Mouse (Mus musculus): ENCODE measurements around the gene Pknox2. TPM values are rescaled to one million over a fixed set of nuclear protein-coding genes. Genes with fewer than 3 reads are reported as not detected.

Pknox2 gene
- polyA plus RNA-seq, 1 experiment from 2014 or later, result 0.09 TPM

DNA sequence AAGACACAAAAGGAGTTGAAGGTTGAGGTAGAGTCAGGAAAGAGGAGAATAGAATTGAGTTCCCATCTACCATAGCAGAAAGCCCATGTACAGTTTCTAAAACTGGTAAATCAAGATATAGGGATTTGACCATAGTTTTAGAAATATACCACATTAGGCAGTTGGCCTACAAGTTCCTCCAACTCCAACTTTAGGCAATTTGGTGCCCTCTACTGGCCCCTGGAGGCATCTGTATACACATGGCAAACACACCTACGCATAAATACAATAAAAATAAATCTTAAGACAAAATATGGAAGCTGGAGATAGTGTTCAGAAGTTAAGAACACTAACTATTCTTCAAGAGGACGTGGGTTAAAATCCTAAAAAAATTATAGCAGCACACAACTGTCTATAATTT is 19.7 kb upstream of the Pknox2 start:
- DNase-seq (ENCODE audit: low read depth, low spot score) (no peak), ATAC-seq (no peak)
- peak; percentile 64 for TF ChIP-seq CTCF (IDR thresholded peaks at IDR 0.05)
- POLR2A ChIA-PET, result no interaction called here
- peaks cover 41% of the 10 kb centered on the region for H3K27me3 ChIP-seq
- CTCF ChIA-PET, result interaction anchor here (1.0 to 1.3 kb wide), 2 partner anchors 68 to 104 kb away, joined by 3 read pairs; no protein-coding TSS in a partner anchor
- in situ Hi-C loops (cut with MboI; ENCODE audit: low pct_unique_long_range_greater_than_20kb), result loop anchor here (5.0 kb wide), 1 partner anchor 205 kb away; no protein-coding TSS in a partner anchor

DNA sequence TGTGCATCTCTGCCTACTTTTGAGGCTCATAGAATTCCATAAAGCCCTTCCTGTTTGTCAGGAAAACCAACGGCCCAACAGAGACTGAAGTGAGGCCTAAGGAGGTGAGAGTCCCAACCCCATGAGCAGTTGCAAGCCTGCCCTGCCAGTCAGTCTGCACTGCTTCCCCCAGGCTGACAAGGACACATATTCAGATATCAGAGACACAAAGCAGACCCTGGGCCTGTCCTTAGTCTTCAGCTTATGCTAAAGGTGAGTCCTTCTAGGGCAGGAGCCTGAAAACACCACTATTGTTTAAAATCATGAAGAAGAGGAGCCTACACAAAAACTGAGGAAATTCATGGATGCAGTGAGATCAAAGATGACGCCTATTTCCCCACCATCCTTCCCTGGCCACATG is 13.5 kb upstream of the Pknox2 start:
- DNase-seq (ENCODE audit: low read depth, low spot score) (no peak), ATAC-seq (no peak)
- POLR2A ChIA-PET, result no interaction called here
- peaks cover 35% of the 10 kb centered on the region for H3K27me3 ChIP-seq
- no peak for TF ChIP-seq CTCF (IDR thresholded peaks at IDR 0.05)
- in situ Hi-C loops (cut with MboI; ENCODE audit: low pct_unique_long_range_greater_than_20kb), result no loop called here
- CTCF ChIA-PET, result no interaction called here

DNA sequence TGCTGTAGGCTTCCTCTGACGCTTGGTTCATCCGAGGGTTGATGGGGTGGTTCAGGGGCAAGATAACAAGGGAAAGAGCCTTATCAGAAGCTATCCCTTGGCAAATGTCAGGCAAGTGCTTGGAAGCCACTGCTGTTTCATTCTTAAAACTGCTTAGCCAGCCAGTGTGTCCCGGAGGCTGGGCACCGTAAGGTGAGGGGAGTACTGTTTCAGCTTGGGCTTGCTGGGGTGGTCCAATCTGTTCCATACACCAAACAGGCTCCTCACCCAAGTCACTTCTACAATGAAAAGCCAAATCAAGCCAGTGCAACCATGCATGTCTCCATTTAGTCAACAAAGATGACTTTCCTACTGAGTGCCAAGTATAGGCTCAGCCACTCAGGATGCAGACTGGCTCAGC is 679 bp upstream of the Pknox2 start:
- ATAC-seq, result no peak
- ChIA-PET POLR2A (no interaction called here), CTCF (interaction anchor here (0.7 to 2.0 kb wide), 3 partner anchors 12 to 177 kb away, joined by 3 to 4 read pairs (median 3); no protein-coding TSS in a partner anchor)
- DNase-seq (ENCODE audit: low read depth, low spot score), result no peak
- in situ Hi-C loops (cut with MboI; ENCODE audit: low pct_unique_long_range_greater_than_20kb), result no loop called here
- TF ChIP-seq CTCF (IDR thresholded peaks at IDR 0.05), result no peak
- peaks cover 17% of the 10 kb centered on the region for H3K27me3 ChIP-seq

DNA sequence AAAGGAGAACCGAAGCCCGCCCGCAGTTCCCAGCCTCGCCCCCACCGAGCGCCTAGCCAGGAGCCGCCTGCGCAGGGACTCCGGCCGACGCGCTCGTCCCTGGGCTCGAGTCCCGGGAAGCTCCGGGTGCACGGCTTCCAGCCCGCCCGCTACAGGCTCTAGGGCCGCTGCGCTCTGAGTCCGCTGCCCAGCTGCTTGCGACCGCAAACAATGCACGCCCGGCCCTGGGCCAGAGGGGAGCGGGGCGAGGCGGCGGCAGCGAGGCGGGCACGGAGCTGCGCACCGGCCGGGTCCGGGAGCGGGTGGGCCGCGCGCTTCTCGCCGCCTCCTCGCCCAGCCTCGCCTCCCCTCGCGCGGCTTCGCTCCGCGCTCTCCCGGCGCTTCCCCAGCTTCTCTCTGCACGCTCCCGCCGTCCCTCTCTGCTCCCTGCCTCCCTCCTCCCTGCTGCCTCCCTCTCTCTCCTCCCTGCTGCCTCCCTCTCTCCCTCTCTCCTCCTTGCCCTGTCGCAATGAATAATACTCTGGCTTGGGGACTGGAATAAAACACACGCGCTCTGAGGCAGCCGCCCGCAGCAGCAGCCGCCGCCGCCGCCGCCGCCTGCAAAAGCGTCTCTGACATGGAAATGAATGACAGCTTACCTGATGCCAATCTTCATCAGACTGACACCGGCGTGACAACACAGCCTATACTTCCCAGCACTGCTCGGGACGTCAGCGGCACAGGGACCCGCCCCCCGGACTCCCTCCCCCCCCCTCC is 426 bp downstream of the Pknox2 start:
- DNase-seq (ENCODE audit: low read depth, low spot score), result no peak
- H3K27me3 ChIP-seq, result peaks cover 19% of the 10 kb centered on the region
- POLR2A ChIA-PET, result no interaction called here
- CTCF ChIA-PET, result interaction anchor here (0.8 to 2.0 kb wide), 3 partner anchors 28 to 83 kb away, joined by 3 to 4 read pairs (median 3); no protein-coding TSS in a partner anchor
- in situ Hi-C loops (cut with MboI; ENCODE audit: low pct_unique_long_range_greater_than_20kb), result no loop called here
- peak; percentile 84 for ATAC-seq
- TF ChIP-seq CTCF (IDR thresholded peaks at IDR 0.05), result no peak

DNA sequence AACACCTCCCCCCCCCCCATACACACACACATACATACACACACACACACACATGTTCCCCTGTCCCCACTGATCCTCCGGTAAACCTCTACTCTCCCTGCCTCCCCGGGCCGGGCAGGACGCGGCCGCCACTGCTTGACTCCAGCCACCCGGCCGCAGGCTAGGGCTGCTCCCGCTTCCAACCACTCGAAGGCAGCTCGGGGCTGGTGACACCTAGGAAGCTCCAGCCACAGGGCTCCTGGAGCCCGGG is 929 bp downstream of the Pknox2 start:
- ChIA-PET POLR2A (no interaction called here), CTCF (interaction anchor here (0.8 to 2.0 kb wide), 3 partner anchors 27 to 83 kb away, joined by 3 to 4 read pairs (median 3); no protein-coding TSS in a partner anchor)
- ATAC-seq, result peak; percentile 58
- no peak for DNase-seq (ENCODE audit: low read depth, low spot score)
- H3K27me3 ChIP-seq, result peaks cover 17% of the 10 kb centered on the region
- in situ Hi-C loops (cut with MboI; ENCODE audit: low pct_unique_long_range_greater_than_20kb), result no loop called here
- TF ChIP-seq CTCF (IDR thresholded peaks at IDR 0.05), result no peak

DNA sequence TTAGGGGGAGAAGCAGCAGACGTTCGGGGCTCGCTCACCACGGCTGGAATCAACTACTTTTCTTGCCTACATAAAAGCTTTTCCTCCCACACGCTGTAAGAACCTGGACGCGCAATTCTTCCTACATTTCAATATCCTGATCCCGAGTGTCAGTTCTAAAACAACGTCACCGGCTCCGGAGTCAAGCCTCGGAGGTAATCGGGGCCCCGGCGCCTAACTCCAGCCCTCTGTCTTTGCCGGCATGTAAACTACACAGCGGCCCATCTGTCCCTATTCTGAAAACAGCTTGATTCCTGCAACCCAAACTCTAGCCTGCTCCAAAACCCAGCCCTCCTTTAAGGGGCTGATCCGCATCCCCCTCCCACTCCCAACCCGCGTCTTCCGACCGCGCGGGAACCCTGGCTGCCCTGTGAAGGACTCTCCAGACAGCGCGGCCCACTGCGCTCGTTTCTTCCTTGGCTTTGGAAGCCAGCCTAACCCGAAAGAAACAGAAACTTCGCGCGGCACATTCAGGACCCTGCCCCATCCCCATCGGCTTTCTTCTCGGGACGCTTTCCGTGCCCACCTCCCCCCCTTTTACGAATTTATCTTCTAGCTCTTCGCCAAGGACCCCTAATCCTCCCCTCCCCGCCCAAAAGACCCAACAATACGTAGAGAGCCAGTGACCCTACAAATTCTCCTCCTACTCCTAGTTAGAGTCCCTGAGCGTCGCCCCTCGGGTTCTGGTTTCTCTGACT is 1.4 kb downstream of the Pknox2 start:
- POLR2A ChIA-PET, result no interaction called here
- in situ Hi-C loops (cut with MboI; ENCODE audit: low pct_unique_long_range_greater_than_20kb), result no loop called here
- no peak for DNase-seq (ENCODE audit: low read depth, low spot score)
- peaks cover 17% of the 10 kb centered on the region for H3K27me3 ChIP-seq
- CTCF ChIA-PET, result interaction anchor here (0.8 kb wide), 1 partner anchor 27 kb away, joined by 3 read pairs; no protein-coding TSS in a partner anchor
- ATAC-seq, result no peak
- no peak for TF ChIP-seq CTCF (IDR thresholded peaks at IDR 0.05)

DNA sequence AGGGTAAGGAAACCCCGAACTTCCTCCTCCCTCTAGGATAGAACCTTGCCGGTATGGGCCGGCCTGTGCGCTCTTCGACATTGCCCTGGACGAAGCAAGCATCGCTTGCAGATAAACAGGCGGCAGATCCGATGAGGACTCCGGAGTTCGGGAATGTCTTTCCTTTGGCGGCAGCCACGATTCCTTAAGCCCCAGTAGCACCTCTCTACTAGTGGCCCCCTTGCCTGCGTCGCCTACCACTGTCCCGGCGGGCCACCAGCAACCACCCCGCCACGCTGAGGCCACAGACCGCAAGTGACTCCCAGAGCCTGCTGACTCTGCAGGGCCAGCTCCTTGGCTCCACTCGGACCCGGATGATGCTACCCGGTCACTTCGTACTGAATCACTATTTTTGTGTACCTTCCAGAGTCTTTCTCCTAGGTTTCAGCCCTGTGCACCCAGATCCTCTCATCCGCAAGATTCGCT is 2.0 kb downstream of the Pknox2 start:
- TF ChIP-seq CTCF (IDR thresholded peaks at IDR 0.05), result no peak
- peaks cover 17% of the 10 kb centered on the region for H3K27me3 ChIP-seq
- ATAC-seq, result no peak
- ChIA-PET CTCF (no interaction called here), POLR2A (no interaction called here)
- in situ Hi-C loops (cut with MboI; ENCODE audit: low pct_unique_long_range_greater_than_20kb), result no loop called here
- no peak for DNase-seq (ENCODE audit: low read depth, low spot score)

DNA sequence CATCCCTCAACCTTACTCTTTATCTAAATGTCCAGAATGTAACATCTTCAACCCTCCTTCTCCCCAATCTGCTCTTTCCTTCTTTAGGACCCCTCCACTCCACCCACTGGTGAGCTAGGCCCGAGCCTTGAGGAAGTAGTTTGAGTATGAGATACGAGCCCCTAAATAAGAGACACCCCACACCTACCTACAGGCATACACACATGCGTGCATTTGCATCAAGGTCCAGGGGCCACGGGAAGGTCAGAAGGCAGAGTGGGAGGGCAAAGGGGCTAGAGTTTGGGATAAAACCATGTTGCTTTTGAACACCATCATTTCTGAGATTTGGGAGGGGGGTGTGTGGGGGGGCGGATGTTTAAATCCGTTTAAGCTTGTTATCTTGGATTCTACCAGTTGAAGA is 2.5 kb downstream of the Pknox2 start:
- in situ Hi-C loops (cut with MboI; ENCODE audit: low pct_unique_long_range_greater_than_20kb), result no loop called here
- peaks cover 17% of the 10 kb centered on the region for H3K27me3 ChIP-seq
- ChIA-PET POLR2A (no interaction called here), CTCF (no interaction called here)
- ATAC-seq (no peak), DNase-seq (ENCODE audit: low read depth, low spot score) (no peak)
- no peak for TF ChIP-seq CTCF (IDR thresholded peaks at IDR 0.05)

DNA sequence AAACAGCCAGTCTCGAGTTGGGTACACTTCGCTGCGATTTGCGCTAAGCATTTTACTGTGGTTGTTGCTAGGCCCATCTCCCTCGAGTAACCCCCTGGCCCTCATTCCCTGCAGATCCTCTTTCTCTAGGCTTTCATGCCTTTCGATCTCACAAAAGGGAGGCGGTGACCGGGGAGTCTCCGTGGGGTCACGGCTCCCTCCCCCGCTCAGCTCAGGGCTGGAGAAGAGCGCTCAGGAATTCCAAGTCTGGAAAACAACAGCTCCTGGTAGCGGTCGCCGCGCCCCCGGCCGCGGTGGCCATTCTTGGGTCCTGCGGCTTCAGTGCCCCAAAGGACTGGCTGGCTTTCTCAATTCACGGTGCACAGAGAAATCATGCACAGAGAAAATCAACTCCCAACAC is 3.0 kb downstream of the Pknox2 start:
- TF ChIP-seq CTCF (IDR thresholded peaks at IDR 0.05), result no peak
- DNase-seq (ENCODE audit: low read depth, low spot score) (no peak), ATAC-seq (no peak)
- in situ Hi-C loops (cut with MboI; ENCODE audit: low pct_unique_long_range_greater_than_20kb), result no loop called here
- CTCF ChIA-PET, result no interaction called here
- H3K27me3 ChIP-seq, result peaks cover 17% of the 10 kb centered on the region
- POLR2A ChIA-PET, result no interaction called here

DNA sequence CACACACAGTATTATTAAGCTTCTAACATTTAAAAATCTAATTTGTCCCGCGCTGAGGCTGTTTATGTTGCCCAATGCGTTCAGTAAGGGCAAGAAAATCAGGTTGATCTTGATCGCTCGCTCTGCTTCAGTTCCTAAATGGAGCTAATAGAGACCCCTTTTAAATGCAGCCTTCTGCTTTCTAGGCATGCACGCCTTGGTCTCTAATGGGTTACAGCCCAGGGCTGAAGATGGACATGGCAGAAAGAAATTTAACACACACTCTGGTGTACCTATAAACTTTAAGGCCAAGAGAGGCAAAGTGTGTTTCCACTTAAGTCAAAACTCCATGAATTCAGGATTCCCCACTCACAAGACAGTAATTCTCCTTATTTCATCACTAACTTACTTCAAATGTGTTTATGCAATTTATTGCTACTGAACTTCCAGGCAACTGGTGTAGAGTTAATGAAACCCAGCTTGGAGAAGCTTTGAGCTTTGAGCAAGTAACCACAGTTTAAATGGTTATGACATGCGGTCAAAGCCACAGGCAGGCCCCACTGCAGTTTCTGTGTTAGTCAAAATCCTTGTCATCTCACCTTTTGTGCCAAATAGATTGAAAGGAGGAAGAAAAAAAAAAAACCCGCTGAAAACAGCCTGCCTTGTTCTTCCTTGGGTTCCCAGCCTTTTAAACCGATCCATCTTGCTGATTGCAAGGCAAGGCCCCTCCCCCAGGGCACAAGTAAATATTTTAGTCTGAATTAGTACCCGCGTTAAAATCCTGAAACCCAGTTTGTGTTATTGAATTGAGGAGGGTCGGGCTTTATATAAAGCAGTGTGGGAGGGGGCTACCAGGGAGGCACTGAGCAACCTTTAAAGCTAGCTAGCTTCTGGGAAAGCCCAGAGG is 3.9 kb downstream of the Pknox2 start:
- peaks cover 25% of the 10 kb centered on the region for H3K27me3 ChIP-seq
- ChIA-PET CTCF (no interaction called here), POLR2A (interaction anchor here (0.6 kb wide), 1 partner anchor 31 kb away, joined by 3 read pairs; no protein-coding TSS in a partner anchor)
- TF ChIP-seq CTCF (IDR thresholded peaks at IDR 0.05), result no peak
- DNase-seq (ENCODE audit: low read depth, low spot score) (no peak), ATAC-seq (no peak)
- in situ Hi-C loops (cut with MboI; ENCODE audit: low pct_unique_long_range_greater_than_20kb), result no loop called here
